Mouse (Mus musculus) ES-Bruce4 (cell line): ENCODE measurements around the gene Csnk1g2. TPM values are rescaled to one million over a fixed set of nuclear protein-coding genes. Genes with fewer than 3 reads are reported as not detected.

Source experiments
- H3K27ac ChIP-seq: 2 replicates; pipeline ENCODE4 v1.5.1; 2012; ENCODE audit warnings: low read length, inconsistent platforms; ENCODE audit not compliant: insufficient read depth
- H3K27me3 ChIP-seq: 2 replicates; pipeline ENCODE4 v1.6.1; 2012; ENCODE audit warnings: mild to moderate bottlenecking, low read length, inconsistent platforms; ENCODE audit not compliant: control insufficient read depth, poor library complexity, insufficient read depth, severe bottlenecking
- H3K36me3 ChIP-seq: 2 replicates; pipeline ENCODE4 v1.6.1; 2012; ENCODE audit warnings: inconsistent platforms, mild to moderate bottlenecking, low read length, moderate library complexity; ENCODE audit not compliant: control insufficient read depth, poor library complexity, insufficient read depth, severe bottlenecking
- H3K4me1 ChIP-seq: one replicate; pipeline ENCODE4 v1.8.1; 2011; ENCODE audit warnings: low read length; ENCODE audit not compliant: control insufficient read depth, insufficient read depth
- H3K4me3 ChIP-seq: 2 replicates; pipeline ENCODE4 v1.5.1; 2011; ENCODE audit warnings: low read depth, mild to moderate bottlenecking, low read length
- H3K9ac ChIP-seq: 2 replicates; pipeline ENCODE4 v1.6.1; 2012; ENCODE audit warnings: low read depth, mild to moderate bottlenecking, inconsistent platforms; ENCODE audit not compliant: poor library complexity, severe bottlenecking
- H3K9me3 ChIP-seq: replicated peaks from 2 replicates; pipeline ENCODE4 v1.6.1; 2012; ENCODE audit warnings: mild to moderate bottlenecking, low read length, inconsistent platforms; ENCODE audit not compliant: control insufficient read depth, poor library complexity, insufficient read depth, severe bottlenecking
- CTCF ChIP-seq: IDR thresholded peaks from one replicate; pipeline ENCODE4 v1.8.1; 2011; ENCODE audit warnings: low read depth, low read length
- EP300 ChIP-seq: IDR thresholded peaks from 2 replicates; pipeline ENCODE4 v1.6.1; 2011; ENCODE audit warnings: low read depth, low read length; ENCODE audit not compliant: insufficient read depth
- POLR2A ChIP-seq: IDR thresholded peaks from one replicate; pipeline ENCODE4 v1.8.1; 2011; ENCODE audit warnings: low read length; ENCODE audit not compliant: insufficient read depth
- polyA plus RNA-seq: library from polyadenylated mRNA; stranded (reverse); fragments of >200 nt; gene quantifications from 2 replicates; pipeline ENCODE4 v1.2.4, GENCODE M21; 2011; ENCODE audit warnings: low read depth; ENCODE audit not compliant: missing spikeins, insufficient read depth, insufficient read length

Csnk1g2 gene
- polyA plus RNA-seq, 1 experiment = 82.7 TPM

DNA sequence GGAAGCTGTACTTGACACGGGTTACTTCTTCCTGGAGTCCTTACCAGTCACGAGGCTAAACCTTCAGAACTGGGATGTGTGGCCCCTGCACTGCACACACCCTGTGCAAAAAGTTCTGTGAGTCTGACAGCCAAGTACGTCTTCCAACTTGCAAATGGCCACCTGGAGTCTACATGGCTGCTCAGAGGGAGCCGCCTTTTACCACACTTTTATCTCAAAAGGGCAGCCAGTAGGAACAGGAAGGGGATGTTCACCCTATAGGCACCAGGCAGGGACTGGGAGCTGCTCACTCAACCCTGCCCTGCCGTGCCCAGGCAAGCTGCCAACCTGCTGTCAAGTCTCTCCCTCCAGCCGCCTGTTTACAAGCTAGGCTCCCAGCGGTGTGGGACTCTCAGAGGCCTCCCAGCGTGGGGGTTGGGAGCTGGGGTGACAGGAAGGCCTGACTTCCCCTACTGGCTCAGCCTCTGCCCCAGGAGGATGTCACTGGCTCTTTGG lies 55.4 kb downstream of the Csnk1g2 start, which contains the start of gene Mknk2:
Gene Mknk2, minus strand, starts transcription at position 171 of the 495 bp plus-strand sequence.
- H3K27me3 ChIP-seq = no peaks in the 10 kb centered on the region
- peak within 1 kb of the TSS; percentile 81 for H3K27ac ChIP-seq
- no peaks in the 10 kb centered on the region for H3K9me3 ChIP-seq
- TF ChIP-seq CTCF (no peak), EP300 (no peak), POLR2A (no peak)
- peaks cover 5% of the 10 kb centered on the region for H3K4me1 ChIP-seq
- peak within 1 kb of the TSS; percentile 80 for H3K9ac ChIP-seq
- no peaks in the 10 kb centered on the region for H3K36me3 ChIP-seq
- peak within 1 kb of the TSS; percentile 92 for H3K4me3 ChIP-seq

DNA sequence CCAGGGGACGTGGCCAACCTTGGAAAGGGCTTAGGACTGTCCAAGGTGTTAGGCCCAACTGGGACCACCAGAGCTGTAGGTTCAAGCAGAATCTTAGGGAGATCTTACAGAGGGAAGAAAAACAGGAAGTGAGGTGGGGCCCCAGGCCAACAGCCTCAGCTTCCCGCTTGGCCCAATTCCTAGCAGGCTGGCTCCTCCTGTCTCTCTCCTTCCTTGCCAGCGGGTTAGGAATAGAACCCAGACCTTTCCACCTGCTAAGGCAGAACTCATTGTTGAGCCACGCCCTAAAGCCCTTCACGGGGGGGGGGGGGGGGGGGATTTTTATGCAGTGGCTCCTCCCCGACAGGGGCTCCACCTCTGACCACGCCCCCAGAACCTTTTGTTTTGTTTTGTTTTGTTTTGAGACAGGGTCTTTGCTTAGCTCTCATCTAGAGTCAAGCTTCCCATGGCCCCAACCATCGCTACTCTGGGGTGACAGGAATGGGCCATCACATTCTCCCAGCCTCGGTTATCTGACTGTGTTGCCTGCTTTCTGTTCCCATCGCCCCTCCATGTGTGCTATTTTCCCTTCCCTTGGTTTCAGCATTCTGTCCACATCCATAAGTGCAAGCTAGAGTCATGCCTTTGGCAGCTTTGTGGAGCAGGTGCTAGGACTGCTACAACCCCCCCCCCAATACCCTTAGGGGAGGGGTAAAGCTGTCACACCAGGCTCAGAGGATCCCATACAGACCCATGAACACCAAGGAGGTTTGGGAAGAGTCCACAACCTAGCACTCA lies 56.2 kb downstream of the Csnk1g2 start:
- Histone ChIP-seq H3K9me3 (no peaks in the 10 kb centered on the region), H3K36me3 (no peaks in the 10 kb centered on the region), H3K27me3 (no peaks in the 10 kb centered on the region), H3K27ac (peak overlapping the region; percentile 38), H3K9ac (no peak overlapping the region), H3K4me1 (peaks cover 5% of the 10 kb centered on the region), H3K4me3 (no peak overlapping the region)
- TF ChIP-seq CTCF (no peak), EP300 (no peak), POLR2A (no peak)

DNA sequence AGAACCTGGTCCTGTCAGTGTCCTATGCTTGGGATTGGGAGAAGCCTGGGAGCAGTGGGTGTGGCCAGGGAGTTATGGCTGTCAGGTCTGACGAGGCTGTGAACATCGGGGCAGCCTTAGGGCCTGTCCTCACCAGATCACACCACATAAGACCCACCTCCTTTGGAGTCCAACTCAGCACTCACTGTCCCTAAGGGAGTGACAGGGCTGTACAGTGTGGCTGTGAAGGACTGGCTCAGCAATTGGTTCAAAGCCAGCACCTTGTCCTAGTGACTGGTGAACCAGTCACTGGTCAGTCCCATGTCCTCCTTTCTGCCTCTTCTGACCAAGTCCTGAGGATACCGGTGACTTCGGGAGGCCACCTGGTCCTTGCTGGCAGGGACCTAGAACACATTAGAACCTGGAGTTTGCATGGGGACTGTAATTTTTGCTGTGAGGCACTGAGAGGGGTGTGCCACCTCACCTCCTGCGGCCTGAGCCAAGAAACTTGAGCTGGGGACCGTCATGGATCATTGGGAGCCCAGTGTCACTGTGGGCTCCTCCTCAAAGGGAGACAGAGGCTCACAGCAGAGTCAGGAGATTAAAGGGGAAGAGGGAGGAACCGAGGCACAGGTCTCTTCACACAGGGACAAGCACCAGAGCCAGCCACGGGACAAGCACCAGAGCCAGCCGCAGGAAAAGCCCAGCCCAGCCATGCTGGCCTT lies 57.1 kb downstream of the Csnk1g2 start:
- Histone ChIP-seq H3K27me3 (no peaks in the 10 kb centered on the region), H3K27ac (no peak overlapping the region), H3K36me3 (no peaks in the 10 kb centered on the region), H3K9me3 (no peaks in the 10 kb centered on the region), H3K4me3 (no peak overlapping the region), H3K4me1 (peaks cover 5% of the 10 kb centered on the region), H3K9ac (no peak overlapping the region)
- TF ChIP-seq POLR2A (no peak), EP300 (no peak), CTCF (no peak)

DNA sequence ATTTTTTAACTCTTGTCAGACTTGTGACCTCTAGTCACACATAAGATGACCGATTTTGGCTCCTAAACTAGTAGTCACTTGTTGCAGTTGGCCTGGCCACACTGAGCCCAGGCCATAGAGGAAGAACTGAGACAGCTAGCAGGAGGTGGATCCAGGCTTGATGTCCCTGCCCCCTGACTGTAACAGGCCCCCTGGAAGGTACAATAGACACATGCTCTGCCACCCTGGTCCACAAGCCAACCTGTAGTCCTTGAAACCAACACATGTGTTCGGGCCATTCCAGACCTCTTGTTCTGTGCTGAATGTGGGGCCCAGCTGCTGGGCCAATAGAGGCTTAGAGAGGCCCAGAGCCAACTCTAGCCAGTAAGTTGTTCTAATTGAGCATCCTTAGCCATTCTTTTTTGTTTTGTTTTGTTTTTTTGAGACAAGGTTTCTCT lies 57.6 kb downstream of the Csnk1g2 start:
- no peaks in the 10 kb centered on the region for H3K36me3 ChIP-seq
- H3K27ac ChIP-seq = no peak overlapping the region
- peaks cover 5% of the 10 kb centered on the region for H3K4me1 ChIP-seq
- TF ChIP-seq EP300 = no peak
- TF ChIP-seq POLR2A = no peak
- no peak for TF ChIP-seq CTCF
- no peak overlapping the region for H3K9ac ChIP-seq
- H3K27me3 ChIP-seq = no peaks in the 10 kb centered on the region
- no peaks in the 10 kb centered on the region for H3K9me3 ChIP-seq
- no peak overlapping the region for H3K4me3 ChIP-seq

DNA sequence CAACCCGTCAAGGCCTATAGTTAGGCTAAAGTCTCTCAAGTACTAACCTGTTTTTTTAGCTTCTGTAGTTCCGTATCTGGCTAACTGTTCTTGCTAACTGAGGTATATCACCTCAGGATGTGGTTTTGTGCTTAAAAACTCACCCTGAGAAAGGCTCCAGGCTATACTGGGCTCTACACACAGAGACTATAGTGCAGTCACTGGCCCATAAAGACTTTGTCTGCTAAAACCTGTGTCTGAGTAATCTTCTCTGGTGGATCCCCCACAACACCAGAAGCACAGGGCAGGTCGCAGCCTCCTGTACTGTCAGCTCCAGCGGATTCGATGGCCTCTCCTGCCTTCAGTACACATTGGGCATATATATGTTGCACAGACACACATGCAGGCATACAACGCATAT lies 59.4 kb downstream of the Csnk1g2 start:
- TF ChIP-seq CTCF (no peak), EP300 (no peak), POLR2A (no peak)
- Histone ChIP-seq H3K27me3 (no peaks in the 10 kb centered on the region), H3K36me3 (no peaks in the 10 kb centered on the region), H3K9ac (no peak overlapping the region), H3K9me3 (no peaks in the 10 kb centered on the region), H3K4me1 (peaks cover 5% of the 10 kb centered on the region), H3K27ac (no peak overlapping the region), H3K4me3 (no peak overlapping the region)

DNA sequence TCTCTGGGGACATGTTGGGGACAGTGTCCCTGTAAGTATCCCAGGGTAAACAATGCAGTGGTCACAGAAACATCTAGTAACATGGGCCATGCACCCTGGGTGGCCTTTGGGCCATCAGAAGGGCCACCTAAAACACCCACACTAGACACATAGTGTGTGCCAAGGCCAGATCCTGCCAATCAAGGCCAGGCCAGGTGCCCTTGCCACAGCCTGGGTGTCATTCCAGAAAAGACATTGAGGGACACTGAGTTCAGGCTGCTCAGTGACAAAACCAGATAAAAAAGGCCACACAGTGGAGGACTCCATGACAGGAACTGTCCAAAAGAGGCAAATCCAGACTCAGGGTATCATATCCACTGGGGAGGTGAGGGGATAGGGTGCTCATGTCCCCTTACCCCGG lies 61.0 kb downstream of the Csnk1g2 start:
- TF ChIP-seq POLR2A = no peak
- TF ChIP-seq CTCF = no peak
- TF ChIP-seq EP300 = no peak
- Histone ChIP-seq H3K36me3 (no peaks in the 10 kb centered on the region), H3K27me3 (no peaks in the 10 kb centered on the region)

More for the DNA sequence above, 61.0 kb downstream of the Csnk1g2 start:
- Histone ChIP-seq H3K4me1 (peaks cover 5% of the 10 kb centered on the region), H3K27ac (no peak overlapping the region), H3K9ac (no peak overlapping the region), H3K4me3 (no peak overlapping the region), H3K9me3 (no peaks in the 10 kb centered on the region)
